Mouse (Mus musculus) MEL (cell line): Measurements from ENCODE around the gene Cnih2. TPM values are rescaled to one million over a fixed set of nuclear protein-coding genes. Genes with fewer than 3 reads are reported as not detected.
A peak's percentile ranks its signal among the peaks of the same experiment; 100 is the strongest.

ENCODE experiments used
- DNase-seq: peaks from one replicate; pipeline ENCODE4 v3.0.0; 2011; ENCODE audit warnings: low read depth, low spot score
- H3K27ac ChIP-seq: 2 replicates; pipeline ENCODE4 v1.5.1; 2012; ENCODE audit warnings: low read depth, mild to moderate bottlenecking, control low read depth, low read length, moderate library complexity; ENCODE audit not compliant: control insufficient read depth
- H3K27me3 ChIP-seq, 2 experiments: fragments of 150-350 bp in 1 of 2; sonication (generic) in 1 of 2; 2 replicates each; pipeline ENCODE4 v1.6.1; 2012; ENCODE audit warnings: low read length in 2 of 2, mild to moderate bottlenecking in 2 of 2, improper control_type of control experiment in 1 of 2, moderate library complexity in 1 of 2; ENCODE audit not compliant: insufficient read depth in 2 of 2, control insufficient read depth in 1 of 2
- H3K36me3 ChIP-seq, 2 experiments: 2 replicates each; pipeline ENCODE4 v1.6.1; 2012 to 2014; ENCODE audit warnings: low read length in 2 of 2, improper control_type of control experiment in 1 of 2, inconsistent platforms in 1 of 2, mild to moderate bottlenecking in 1 of 2; ENCODE audit not compliant: insufficient read depth in 2 of 2, control insufficient read depth in 1 of 2
- H3K4me1 ChIP-seq, 2 experiments: fragments of 150-350 bp in 1 of 2; sonication (generic) in 1 of 2; 2 replicates each; pipeline ENCODE4 v1.6.1; 2012; ENCODE audit warnings: low read length in 2 of 2, improper control_type of control experiment in 1 of 2, mild to moderate bottlenecking in 1 of 2; ENCODE audit not compliant: insufficient read depth in 2 of 2, control insufficient read depth in 1 of 2
- H3K4me3 ChIP-seq, 2 experiments: fragments of 150-350 bp in 1 of 2; sonication (generic) in 1 of 2; 2 replicates each; pipeline ENCODE4 v1.5.1; 2012; ENCODE audit warnings: low read depth in 2 of 2, low read length in 2 of 2, mild to moderate bottlenecking in 2 of 2, moderate library complexity in 2 of 2, control low read depth in 1 of 2, improper control_type of control experiment in 1 of 2; ENCODE audit not compliant: control insufficient read depth in 1 of 2, insufficient read depth in 1 of 2
- H3K79me2 ChIP-seq: 2 replicates; pipeline ENCODE4 v1.6.1; 2012; ENCODE audit warnings: mild to moderate bottlenecking, low read length, moderate library complexity; ENCODE audit not compliant: control insufficient read depth, poor library complexity, insufficient read depth
- H3K9ac ChIP-seq: 2 replicates; pipeline ENCODE4 v1.6.1; 2012; ENCODE audit warnings: low read depth, mild to moderate bottlenecking, control low read depth, low read length, moderate library complexity; ENCODE audit not compliant: control insufficient read depth, poor library complexity, severe bottlenecking
- H3K9me3 ChIP-seq: fragments of 150-350 bp; sonication (generic); replicated peaks from 2 replicates; pipeline ENCODE4 v1.6.1; 2012; ENCODE audit warnings: mild to moderate bottlenecking, low read length, improper control_type of control experiment, moderate library complexity; ENCODE audit not compliant: insufficient read depth
- BHLHE40 ChIP-seq: IDR thresholded peaks from 2 replicates; pipeline ENCODE4 v1.6.1; 2012; ENCODE audit warnings: low read depth, mild to moderate bottlenecking, inconsistent platforms, low read length, improper control_type of control experiment, borderline replicate concordance
- CHD2 ChIP-seq: IDR thresholded peaks from 2 replicates; pipeline ENCODE4 v1.6.1; 2011; ENCODE audit warnings: low read length, improper control_type of control experiment
- CTCF ChIP-seq, 3 experiments: IDR thresholded peaks in 2 of 3; conservative IDR thresholded peaks in 1 of 3; 2 replicates each; pipeline ENCODE4 v1.5.1; 2011 to 2012; ENCODE audit warnings: low read length in 3 of 3, low read depth in 2 of 3, mild to moderate bottlenecking in 2 of 3, improper control_type of control experiment in 1 of 3, inconsistent platforms in 1 of 3, mixed read lengths in 1 of 3, moderate library complexity in 1 of 3; ENCODE audit not compliant: control insufficient read depth in 1 of 3, insufficient read depth in 1 of 3, poor library complexity in 1 of 3, severe bottlenecking in 1 of 3
- E2F4 ChIP-seq: IDR thresholded peaks from 2 replicates; pipeline ENCODE4 v1.6.1; 2011; ENCODE audit warnings: low read depth, low read length, improper control_type of control experiment, borderline replicate concordance
- EP300 ChIP-seq, 2 experiments: IDR thresholded peaks; 2 replicates each; pipeline ENCODE4 v1.6.1; 2011; ENCODE audit warnings: improper control_type of control experiment in 2 of 2, low read length in 2 of 2, low read depth in 1 of 2, mild to moderate bottlenecking in 1 of 2
- HCFC1 ChIP-seq: IDR thresholded peaks from 2 replicates; pipeline ENCODE4 v1.6.1; 2012; ENCODE audit warnings: low read depth, mild to moderate bottlenecking, inconsistent platforms, low read length, improper control_type of control experiment, moderate library complexity
- KAT2A ChIP-seq: conservative IDR thresholded peaks from 2 replicates; pipeline ENCODE4 v1.6.1; 2012; ENCODE audit warnings: low read depth, low read length, improper control_type of control experiment, inconsistent platforms
- MAFK ChIP-seq: IDR thresholded peaks from 2 replicates; pipeline ENCODE4 v1.6.1; 2011; ENCODE audit warnings: low read depth, mild to moderate bottlenecking, low read length, improper control_type of control experiment, borderline replicate concordance
- MAX ChIP-seq: IDR thresholded peaks from 2 replicates; pipeline ENCODE4 v1.6.1; 2011; ENCODE audit warnings: low read length, improper control_type of control experiment
- MAZ ChIP-seq: IDR thresholded peaks from 2 replicates; pipeline ENCODE4 v1.6.1; 2012; ENCODE audit warnings: low read depth, mild to moderate bottlenecking, inconsistent platforms, low read length, improper control_type of control experiment
- MXI1 ChIP-seq: IDR thresholded peaks from 2 replicates; pipeline ENCODE4 v1.6.1; 2011; ENCODE audit warnings: mild to moderate bottlenecking, low read depth, low read length, improper control_type of control experiment
- MYB ChIP-seq: IDR thresholded peaks from 2 replicates; pipeline ENCODE4 v1.6.1; 2011; ENCODE audit warnings: mild to moderate bottlenecking, low read depth, low read length, improper control_type of control experiment
- MYC ChIP-seq: IDR thresholded peaks from 2 replicates; pipeline ENCODE4 v1.6.1; 2011; ENCODE audit warnings: low read depth, mild to moderate bottlenecking, low read length, improper control_type of control experiment, moderate library complexity
- POLR2A ChIP-seq, 2 experiments: IDR thresholded peaks; 2 replicates each; pipeline ENCODE4 v1.6.1; 2011 to 2012; ENCODE audit warnings: low read length in 2 of 2, mild to moderate bottlenecking in 2 of 2, control low read depth in 1 of 2, improper control_type of control experiment in 1 of 2, low read depth in 1 of 2, moderate library complexity in 1 of 2; ENCODE audit not compliant: control insufficient read depth in 1 of 2, insufficient read depth in 1 of 2, poor library complexity in 1 of 2
- RAD21 ChIP-seq: IDR thresholded peaks from 2 replicates; pipeline ENCODE4 v1.6.1; 2011; ENCODE audit warnings: mild to moderate bottlenecking, low read depth, low read length, improper control_type of control experiment
- SIN3A ChIP-seq: IDR thresholded peaks from 2 replicates; pipeline ENCODE4 v1.6.1; 2012; ENCODE audit warnings: low read length, improper control_type of control experiment, inconsistent platforms
- TAL1 ChIP-seq: IDR thresholded peaks from 2 replicates; pipeline ENCODE4 v1.6.1; 2012; ENCODE audit warnings: mild to moderate bottlenecking, inconsistent platforms, low read length, moderate library complexity, mixed read lengths
- UBTF ChIP-seq: IDR thresholded peaks from 2 replicates; pipeline ENCODE4 v1.6.1; 2012; ENCODE audit warnings: low read depth, mild to moderate bottlenecking, inconsistent platforms, low read length, improper control_type of control experiment, moderate library complexity, borderline replicate concordance; ENCODE audit not compliant: insufficient read depth
- USF2 ChIP-seq, 2 experiments: IDR thresholded peaks; 2 replicates each; pipeline ENCODE4 v1.6.1; 2011 to 2012; ENCODE audit warnings: improper control_type of control experiment in 2 of 2, low read length in 2 of 2, borderline replicate concordance in 1 of 2, inconsistent platforms in 1 of 2, low read depth in 1 of 2, mild to moderate bottlenecking in 1 of 2; ENCODE audit not compliant: insufficient read depth in 1 of 2
- ZC3H11A ChIP-seq: IDR thresholded peaks from 2 replicates; pipeline ENCODE4 v1.6.1; 2012; ENCODE audit warnings: low read depth, mild to moderate bottlenecking, inconsistent platforms, low read length, improper control_type of control experiment
- ZKSCAN1 ChIP-seq: IDR thresholded peaks from 2 replicates; pipeline ENCODE4 v1.6.1; 2012; ENCODE audit warnings: low read depth, mild to moderate bottlenecking, inconsistent platforms, low read length, improper control_type of control experiment, moderate library complexity
- ZNF384 ChIP-seq: IDR thresholded peaks from 2 replicates; pipeline ENCODE4 v1.6.1; 2012; ENCODE audit warnings: low read depth, mild to moderate bottlenecking, inconsistent platforms, low read length, improper control_type of control experiment
- polyA plus RNA-seq, 2 experiments: library from polyadenylated mRNA; stranded (reverse) in 1 of 2; unstranded in 1 of 2; fragments of >175 nt in 1 of 2; fragments of >200 nt in 1 of 2; gene quantifications; 2 replicates each; pipeline versions ENCODE4 v1.2.1 to v1.2.4; 2012; ENCODE audit warnings: low replicate concordance in 2 of 2, low read depth in 1 of 2; ENCODE audit not compliant: insufficient read length in 2 of 2, insufficient read depth in 1 of 2, missing spikeins in 1 of 2
- total RNA-seq: library from RNA; depleted of rRNA; stranded (reverse); fragments of 300-350 nt; gene quantifications from 2 replicates; pipeline ENCODE4 v1.2.3, GENCODE M21; 2012

The Cnih2 gene
- total and polyA plus RNA-seq, 3 experiments, result 1.0 to 2.7 TPM; not detected in 1

- TF ChIP-seq POLR2A (IDR thresholded peaks at IDR 0.05; ENCODE audit: control insufficient read depth in 1 of 2, insufficient read depth in 1 of 2, low read depth in 1 of 2, low read length in 2 of 2, poor library complexity in 1 of 2) (peak; percentile 2 to 55; a peak in 2 of 4 replicates), ZC3H11A (no peak), ZNF384 (no peak), HCFC1 (0 out of 2 replicates have a peak, but pooled peaks have one; percentile 21), ZKSCAN1 (no peak), MAX (no peak), SIN3A (no peak; the same call in 1 of the 2 replicates), MYB (no peak), MYC (no peak), USF2 (IDR thresholded peaks at IDR 0.05; ENCODE audit: borderline replicate concordance in 1 of 2, insufficient read depth in 1 of 2, low read depth in 1 of 2, low read length in 2 of 2) (no peak), CHD2 (no peak), MAZ (peak; percentile 61; the same call in 1 of the 2 replicates)
Observed at GRCm38 (mm10) chr19:5071545-5072369, 26.6 kb downstream of the Cnih2 start (continued).

- TF ChIP-seq POLR2A (IDR thresholded peaks at IDR 0.05; ENCODE audit: control insufficient read depth in 1 of 2, insufficient read depth in 1 of 2, low read depth in 1 of 2, low read length in 2 of 2, poor library complexity in 1 of 2), result no peak
- TF ChIP-seq SIN3A, result no peak
- TF ChIP-seq KAT2A, result no peak
- TF ChIP-seq RAD21, result no peak
- no peak for TF ChIP-seq CTCF (IDR thresholded peaks at IDR 0.05 in 2 of 3, conservative IDR thresholded peaks at IDR 0.05 in 1 of 3; ENCODE audit: control insufficient read depth in 1 of 3, insufficient read depth in 1 of 3, low read depth in 2 of 3, low read length in 3 of 3, poor library complexity in 1 of 3, severe bottlenecking in 1 of 3)
- no peak for TF ChIP-seq MAZ
- TF ChIP-seq EP300 (IDR thresholded peaks at IDR 0.05; ENCODE audit: low read depth in 1 of 2, low read length in 2 of 2), result no peak
- TF ChIP-seq UBTF, result no peak
- TF ChIP-seq CHD2, result no peak
- TF ChIP-seq E2F4, result no peak
- no peak for TF ChIP-seq MAFK
- no peak for TF ChIP-seq MAX
- no peak for TF ChIP-seq TAL1
- no peak for TF ChIP-seq BHLHE40
- no peak for TF ChIP-seq MXI1
- no peak for TF ChIP-seq ZKSCAN1
- H3K27me3 ChIP-seq, result no peaks in the 10 kb centered on the region
- DNase-seq, result no peak
- peaks cover 0 to 4% of the 10 kb centered on the region in 2 experiments; a peak in 1 of 4 replicates for H3K36me3 ChIP-seq
- peaks cover 5 to 29% of the 10 kb centered on the region in 2 experiments for H3K4me1 ChIP-seq
- H3K9me3 ChIP-seq, result no peaks in the 10 kb centered on the region
- peak overlapping the region; percentile 77 for H3K9ac ChIP-seq
- H3K27ac ChIP-seq, result no peak overlapping the region
- H3K4me3 ChIP-seq, result peak overlapping the region in 1 of 2 experiments; percentile 56; a peak in 1 of 4 replicates
- peaks cover 2% of the 10 kb centered on the region; the same call in 1 of the 2 replicates for H3K79me2 ChIP-seq
Observed at GRCm38 (mm10) chr19:5071077-5071476, 27.2 kb downstream of the Cnih2 start.
